Mouse (Mus musculus) MEL (cell line): Measurements from ENCODE around the gene Tgm2. TPM values are rescaled to one million over a fixed set of nuclear protein-coding genes. Genes with fewer than 3 reads are reported as not detected.

ENCODE experiments used
- DNase-seq: peaks from one replicate; pipeline ENCODE4 v3.0.0; 2011; ENCODE audit warnings: low read depth, low spot score
- H3K27ac ChIP-seq: 2 replicates; pipeline ENCODE4 v1.5.1; 2012; ENCODE audit warnings: low read depth, mild to moderate bottlenecking, control low read depth, low read length, moderate library complexity; ENCODE audit not compliant: control insufficient read depth
- H3K27me3 ChIP-seq, 2 experiments: fragments of 150-350 bp in 1 of 2; sonication (generic) in 1 of 2; 2 replicates each; pipeline ENCODE4 v1.6.1; 2012; ENCODE audit warnings: low read length in 2 of 2, mild to moderate bottlenecking in 2 of 2, improper control_type of control experiment in 1 of 2, moderate library complexity in 1 of 2; ENCODE audit not compliant: insufficient read depth in 2 of 2, control insufficient read depth in 1 of 2
- H3K36me3 ChIP-seq, 2 experiments: 2 replicates each; pipeline ENCODE4 v1.6.1; 2012 to 2014; ENCODE audit warnings: low read length in 2 of 2, improper control_type of control experiment in 1 of 2, inconsistent platforms in 1 of 2, mild to moderate bottlenecking in 1 of 2; ENCODE audit not compliant: insufficient read depth in 2 of 2, control insufficient read depth in 1 of 2
- H3K4me1 ChIP-seq, 2 experiments: fragments of 150-350 bp in 1 of 2; sonication (generic) in 1 of 2; 2 replicates each; pipeline ENCODE4 v1.6.1; 2012; ENCODE audit warnings: low read length in 2 of 2, improper control_type of control experiment in 1 of 2, mild to moderate bottlenecking in 1 of 2; ENCODE audit not compliant: insufficient read depth in 2 of 2, control insufficient read depth in 1 of 2
- H3K4me3 ChIP-seq, 2 experiments: fragments of 150-350 bp in 1 of 2; sonication (generic) in 1 of 2; 2 replicates each; pipeline ENCODE4 v1.5.1; 2012; ENCODE audit warnings: low read depth in 2 of 2, low read length in 2 of 2, mild to moderate bottlenecking in 2 of 2, moderate library complexity in 2 of 2, control low read depth in 1 of 2, improper control_type of control experiment in 1 of 2; ENCODE audit not compliant: control insufficient read depth in 1 of 2, insufficient read depth in 1 of 2
- H3K79me2 ChIP-seq: 2 replicates; pipeline ENCODE4 v1.6.1; 2012; ENCODE audit warnings: mild to moderate bottlenecking, low read length, moderate library complexity; ENCODE audit not compliant: control insufficient read depth, poor library complexity, insufficient read depth
- H3K9ac ChIP-seq: 2 replicates; pipeline ENCODE4 v1.6.1; 2012; ENCODE audit warnings: low read depth, mild to moderate bottlenecking, control low read depth, low read length, moderate library complexity; ENCODE audit not compliant: control insufficient read depth, poor library complexity, severe bottlenecking
- H3K9me3 ChIP-seq: fragments of 150-350 bp; sonication (generic); replicated peaks from 2 replicates; pipeline ENCODE4 v1.6.1; 2012; ENCODE audit warnings: mild to moderate bottlenecking, low read length, improper control_type of control experiment, moderate library complexity; ENCODE audit not compliant: insufficient read depth
- CHD1 ChIP-seq: IDR thresholded peaks from 2 replicates; pipeline ENCODE4 v1.6.1; 2012; ENCODE audit warnings: low read depth, mild to moderate bottlenecking, inconsistent platforms, low read length, improper control_type of control experiment
- CTCF ChIP-seq, 3 experiments: IDR thresholded peaks in 2 of 3; conservative IDR thresholded peaks in 1 of 3; 2 replicates each; pipeline ENCODE4 v1.5.1; 2011 to 2012; ENCODE audit warnings: low read length in 3 of 3, low read depth in 2 of 3, mild to moderate bottlenecking in 2 of 3, improper control_type of control experiment in 1 of 3, inconsistent platforms in 1 of 3, mixed read lengths in 1 of 3, moderate library complexity in 1 of 3; ENCODE audit not compliant: control insufficient read depth in 1 of 3, insufficient read depth in 1 of 3, poor library complexity in 1 of 3, severe bottlenecking in 1 of 3
- E2F4 ChIP-seq: IDR thresholded peaks from 2 replicates; pipeline ENCODE4 v1.6.1; 2011; ENCODE audit warnings: low read depth, low read length, improper control_type of control experiment, borderline replicate concordance
- ELF1 ChIP-seq: IDR thresholded peaks from 2 replicates; pipeline ENCODE4 v1.6.1; 2014; ENCODE audit warnings: low read depth, mild to moderate bottlenecking, inconsistent platforms, low read length, improper control_type of control experiment, moderate library complexity
- ETS1 ChIP-seq: IDR thresholded peaks from 2 replicates; pipeline ENCODE4 v1.6.1; 2012; ENCODE audit warnings: low read depth, mild to moderate bottlenecking, inconsistent platforms, low read length, improper control_type of control experiment, moderate library complexity
- GATA1 ChIP-seq: IDR thresholded peaks from 2 replicates; pipeline ENCODE4 v1.6.1; 2011; ENCODE audit warnings: low read depth, low read length, improper control_type of control experiment
- HCFC1 ChIP-seq: IDR thresholded peaks from 2 replicates; pipeline ENCODE4 v1.6.1; 2012; ENCODE audit warnings: low read depth, mild to moderate bottlenecking, inconsistent platforms, low read length, improper control_type of control experiment, moderate library complexity
- JUND ChIP-seq: IDR thresholded peaks from 2 replicates; pipeline ENCODE4 v1.6.1; 2011; ENCODE audit warnings: low read depth, mild to moderate bottlenecking, improper control_type of control experiment, low read length
- KAT2A ChIP-seq: conservative IDR thresholded peaks from 2 replicates; pipeline ENCODE4 v1.6.1; 2012; ENCODE audit warnings: low read depth, low read length, improper control_type of control experiment, inconsistent platforms
- MAX ChIP-seq: IDR thresholded peaks from 2 replicates; pipeline ENCODE4 v1.6.1; 2011; ENCODE audit warnings: low read length, improper control_type of control experiment
- MAZ ChIP-seq: IDR thresholded peaks from 2 replicates; pipeline ENCODE4 v1.6.1; 2012; ENCODE audit warnings: low read depth, mild to moderate bottlenecking, inconsistent platforms, low read length, improper control_type of control experiment
- MXI1 ChIP-seq: IDR thresholded peaks from 2 replicates; pipeline ENCODE4 v1.6.1; 2011; ENCODE audit warnings: mild to moderate bottlenecking, low read depth, low read length, improper control_type of control experiment
- POLR2A ChIP-seq, 2 experiments: IDR thresholded peaks; 2 replicates each; pipeline ENCODE4 v1.6.1; 2011 to 2012; ENCODE audit warnings: low read length in 2 of 2, mild to moderate bottlenecking in 2 of 2, control low read depth in 1 of 2, improper control_type of control experiment in 1 of 2, low read depth in 1 of 2, moderate library complexity in 1 of 2; ENCODE audit not compliant: control insufficient read depth in 1 of 2, insufficient read depth in 1 of 2, poor library complexity in 1 of 2
- POLR2AphosphoS2 ChIP-seq: IDR thresholded peaks from 2 replicates; pipeline ENCODE4 v1.6.1; 2011; ENCODE audit warnings: low read length, improper control_type of control experiment
- SIN3A ChIP-seq: IDR thresholded peaks from 2 replicates; pipeline ENCODE4 v1.6.1; 2012; ENCODE audit warnings: low read length, improper control_type of control experiment, inconsistent platforms
- TAL1 ChIP-seq: IDR thresholded peaks from 2 replicates; pipeline ENCODE4 v1.6.1; 2012; ENCODE audit warnings: mild to moderate bottlenecking, inconsistent platforms, low read length, moderate library complexity, mixed read lengths
- TBP ChIP-seq: IDR thresholded peaks from 2 replicates; pipeline ENCODE4 v1.8.0; 2011; ENCODE audit warnings: low read depth, low read length, improper control_type of control experiment
- TCF12 ChIP-seq: IDR thresholded peaks from 2 replicates; pipeline ENCODE4 v1.6.1; 2014; ENCODE audit warnings: low read depth, mild to moderate bottlenecking, inconsistent platforms, low read length, improper control_type of control experiment, moderate library complexity
- USF1 ChIP-seq: IDR thresholded peaks from 2 replicates; pipeline ENCODE4 v1.6.1; 2014; ENCODE audit warnings: low read depth, mild to moderate bottlenecking, inconsistent platforms, low read length, improper control_type of control experiment, moderate library complexity
- ZNF384 ChIP-seq: IDR thresholded peaks from 2 replicates; pipeline ENCODE4 v1.6.1; 2012; ENCODE audit warnings: low read depth, mild to moderate bottlenecking, inconsistent platforms, low read length, improper control_type of control experiment
- polyA plus RNA-seq, 2 experiments: library from polyadenylated mRNA; stranded (reverse) in 1 of 2; unstranded in 1 of 2; fragments of >175 nt in 1 of 2; fragments of >200 nt in 1 of 2; gene quantifications; 2 replicates each; pipeline versions ENCODE4 v1.2.1 to v1.2.4; 2012; ENCODE audit warnings: low replicate concordance in 2 of 2, low read depth in 1 of 2; ENCODE audit not compliant: insufficient read length in 2 of 2, insufficient read depth in 1 of 2, missing spikeins in 1 of 2
- total RNA-seq: library from RNA; depleted of rRNA; stranded (reverse); fragments of 300-350 nt; gene quantifications from 2 replicates; pipeline ENCODE4 v1.2.3, GENCODE M21; 2012

Tgm2 gene
- total and polyA plus RNA-seq, 3 experiments: 7.7 to 11.0 TPM; not detected in 1

GRCm38 (mm10) chr2:158193611-158194336 is 47.5 kb upstream of the Tgm2 start:
- H3K4me1 ChIP-seq: no peaks in the 10 kb centered on the region
- no peak for TF ChIP-seq KAT2A
- no peak for TF ChIP-seq POLR2A (IDR thresholded peaks at IDR 0.05; ENCODE audit: control insufficient read depth in 1 of 2, insufficient read depth in 1 of 2, low read depth in 1 of 2, low read length in 2 of 2, poor library complexity in 1 of 2)
- TF ChIP-seq TCF12: no peak
- no peak for TF ChIP-seq GATA1
- TF ChIP-seq CTCF (IDR thresholded peaks at IDR 0.05 in 2 of 3, conservative IDR thresholded peaks at IDR 0.05 in 1 of 3; ENCODE audit: control insufficient read depth in 1 of 3, insufficient read depth in 1 of 3, low read depth in 2 of 3, low read length in 3 of 3, poor library complexity in 1 of 3, severe bottlenecking in 1 of 3): no peak
- TF ChIP-seq POLR2AphosphoS2: no peak
- no peak for TF ChIP-seq USF1
- no peak for TF ChIP-seq MAZ
- TF ChIP-seq ELF1: no peak
- no peak for TF ChIP-seq MAX
- no peak for TF ChIP-seq HCFC1
- TF ChIP-seq JUND: no peak
- no peak for TF ChIP-seq ZNF384
- no peak for TF ChIP-seq SIN3A
- TF ChIP-seq TBP: no peak
- no peak for TF ChIP-seq CHD1
- no peak for TF ChIP-seq MXI1
- no peak for TF ChIP-seq E2F4
- no peak for TF ChIP-seq ETS1
- no peak overlapping the region for H3K27ac ChIP-seq
- no peaks in the 10 kb centered on the region for H3K9me3 ChIP-seq
- no peaks in the 10 kb centered on the region for H3K79me2 ChIP-seq
- no peak for DNase-seq
- H3K36me3 ChIP-seq: no peaks in the 10 kb centered on the region
- H3K27me3 ChIP-seq: peaks cover 0 to 2% of the 10 kb centered on the region in 2 experiments; a peak in 1 of 4 replicates
- H3K9ac ChIP-seq: no peak overlapping the region
- no peak overlapping the region for H3K4me3 ChIP-seq

- H3K9ac ChIP-seq: no peak overlapping the region
- no peak overlapping the region for H3K4me3 ChIP-seq
- H3K27me3 ChIP-seq: no peaks in the 10 kb centered on the region
- H3K27ac ChIP-seq: no peak overlapping the region
- TF ChIP-seq KAT2A (no peak), E2F4 (no peak), JUND (no peak), TAL1 (no peak)
- no peaks in the 10 kb centered on the region for H3K36me3 ChIP-seq
- no peak for DNase-seq
- H3K4me1 ChIP-seq: no peaks in the 10 kb centered on the region
- no peaks in the 10 kb centered on the region for H3K79me2 ChIP-seq
- no peaks in the 10 kb centered on the region for H3K9me3 ChIP-seq
Measured at GRCm38 (mm10) chr2:158191098-158191497, 44.9 kb upstream of the Tgm2 start.
